Mouse (Mus musculus) cerebellum, postnatal 25 days (tissue): ENCODE results near the gene Pdcd10.

Experiments
- DNase-seq, 2 experiments: peaks; one replicate each; pipeline ENCODE4 v3.0.0; 2021; ENCODE audit warnings: mixed read lengths in 2 of 2

Gene Pdcd10

GRCm38 (mm10) chr3:75468154-75468553, 88.5 kb downstream of the Pdcd10 start:
- DNase-seq, result no peak
